Mouse (Mus musculus) lung, adult 18-20 months (tissue): ENCODE data around the gene Gm37240.
A peak's percentile ranks its signal among the peaks of the same experiment; 100 is the strongest.

Source experiments
- DNase-seq, 2 experiments: peaks; one replicate each; pipeline ENCODE4 v3.0.0; 2022; ENCODE audit warnings: mixed read lengths in 2 of 2

Gm37240 gene

GRCm38 (mm10) chr3:85110762-85111161 is 776.6 kb downstream of the Gm37240 start:
- no peak for DNase-seq

GRCm38 (mm10) chr3:85109221-85109620 is 778.1 kb downstream of the Gm37240 start:
- no peak for DNase-seq

- DNase-seq, result no peak
These were observed 778.9 kb downstream of the Gm37240 start for GRCm38 (mm10) chr3:85108396-85108795.

- DNase-seq, result no peak
These were observed 780.4 kb downstream of the Gm37240 start for GRCm38 (mm10) chr3:85106956-85107355.

- no peak for DNase-seq
These were observed 783.0 kb downstream of the Gm37240 start for GRCm38 (mm10) chr3:85104301-85104700.

GRCm38 (mm10) chr3:85080882-85081558 is 806.3 kb downstream of the Gm37240 start:
- DNase-seq, result no peak

- no peak for DNase-seq
These were observed 823.2 kb downstream of the Gm37240 start for GRCm38 (mm10) chr3:85064113-85064512.

- no peak for DNase-seq
These were observed 827.2 kb downstream of the Gm37240 start for GRCm38 (mm10) chr3:85060153-85060552.

- DNase-seq, result no peak
These were observed 830.1 kb downstream of the Gm37240 start for GRCm38 (mm10) chr3:85057245-85057644.

GRCm38 (mm10) chr3:85053526-85053925 is 833.8 kb downstream of the Gm37240 start:
- no peak for DNase-seq

- no peak for DNase-seq
These were observed 835.1 kb downstream of the Gm37240 start for GRCm38 (mm10) chr3:85052196-85052595.

GRCm38 (mm10) chr3:85048569-85048968 is 838.7 kb downstream of the Gm37240 start:
- DNase-seq, result no peak

- DNase-seq, result no peak
These were observed 843.6 kb downstream of the Gm37240 start for GRCm38 (mm10) chr3:85043679-85044218.

GRCm38 (mm10) chr3:85042126-85042525 is 845.2 kb downstream of the Gm37240 start:
- no peak for DNase-seq

GRCm38 (mm10) chr3:85029141-85029540 is 858.2 kb downstream of the Gm37240 start:
- DNase-seq, result peak; percentile 4 to 33

- no peak for DNase-seq
These were observed 862.3 kb downstream of the Gm37240 start for GRCm38 (mm10) chr3:85024817-85025705.

GRCm38 (mm10) chr3:85024237-85024636 is 863.1 kb downstream of the Gm37240 start:
- DNase-seq, result no peak

GRCm38 (mm10) chr3:85022800-85023199 is 864.5 kb downstream of the Gm37240 start:
- peak; percentile 4 for DNase-seq

- no peak for DNase-seq
These were observed 865.5 kb downstream of the Gm37240 start for GRCm38 (mm10) chr3:85021816-85022215.

- DNase-seq, result no peak
These were observed 867.2 kb downstream of the Gm37240 start for GRCm38 (mm10) chr3:85020137-85020536.

- no peak for DNase-seq
These were observed 871.7 kb downstream of the Gm37240 start for GRCm38 (mm10) chr3:85015667-85016066.

GRCm38 (mm10) chr3:85012889-85013288 is 874.4 kb downstream of the Gm37240 start:
- DNase-seq, result no peak

GRCm38 (mm10) chr3:85005257-85005656 is 882.1 kb downstream of the Gm37240 start:
- DNase-seq, result no peak

- no peak for DNase-seq
These were observed 898.4 kb downstream of the Gm37240 start for GRCm38 (mm10) chr3:84988880-84989279.
